Mouse (Mus musculus) liver, postnatal 0 days (tissue): ENCODE data around the gene Esyt1. TPM values are rescaled to one million over a fixed set of nuclear protein-coding genes. Genes with fewer than 3 reads are reported as not detected.

Experiments
- ATAC-seq: fragments of 200-750 bp; cut with Nextera tagmentation; 2 replicates; pipeline ENCODE4 v1.8.0; 2017; ENCODE audit warnings: mild to moderate bottlenecking, moderate library complexity
- DNase-seq: peaks from one replicate; pipeline ENCODE4 v3.0.0-alpha.2; 2016
- H3K27ac ChIP-seq: fragments of 300-500 bp; sonication (generic); 2 replicates; pipeline ENCODE4 v1.5.1; 2014; ENCODE audit warnings: antibody characterized with exemption, moderate library complexity, mild to moderate bottlenecking, low read depth
- H3K27me3 ChIP-seq: fragments of 300-500 bp; sonication (generic); 2 replicates; pipeline ENCODE4 v1.6.1; 2014; ENCODE audit warnings: low read length, control low read depth, mixed read lengths; ENCODE audit not compliant: insufficient read depth
- H3K36me3 ChIP-seq: fragments of 300-500 bp; sonication (generic); replicated peaks from 2 replicates; pipeline ENCODE4 v1.6.1; 2014; ENCODE audit warnings: mild to moderate bottlenecking, control low read depth, low read length, moderate library complexity, mixed read lengths; ENCODE audit not compliant: insufficient read depth
- H3K4me1 ChIP-seq: fragments of 300-500 bp; sonication (generic); 2 replicates; pipeline ENCODE4 v1.6.1; 2014; ENCODE audit warnings: antibody characterized with exemption, mild to moderate bottlenecking, control low read depth; ENCODE audit not compliant: insufficient read depth
- H3K4me2 ChIP-seq: fragments of 300-500 bp; sonication (generic); 2 replicates; pipeline ENCODE4 v1.6.1; 2014; ENCODE audit warnings: low read depth, mild to moderate bottlenecking, low read length, moderate library complexity, mixed read lengths
- H3K4me3 ChIP-seq: fragments of 300-500 bp; sonication (generic); 2 replicates; pipeline ENCODE4 v1.5.1; 2014; ENCODE audit warnings: low read depth, low read length
- H3K9ac ChIP-seq: fragments of 300-500 bp; sonication (generic); replicated peaks from 2 replicates; pipeline ENCODE4 v1.6.1; 2014; ENCODE audit warnings: mild to moderate bottlenecking, moderate library complexity
- H3K9me3 ChIP-seq: fragments of 300-500 bp; sonication (generic); 2 replicates; pipeline ENCODE4 v1.6.1; 2016; ENCODE audit warnings: mild to moderate bottlenecking, control low read depth, low read length, mixed read lengths
- CTCF ChIP-seq: sonication (generic); IDR thresholded peaks from 2 replicates; pipeline ENCODE4 v1.5.1; 2016; ENCODE audit warnings: antibody characterized with exemption, low read depth
- EP300 ChIP-seq: IDR thresholded peaks from 2 replicates; pipeline ENCODE4 v1.6.1; 2016; ENCODE audit warnings: antibody characterized with exemption, low read depth, mild to moderate bottlenecking
- WGBS: fragments of 180-500 bp; shearing (Covaris S2); extraction: QIAGEN DNeasy Blood & Tissue Kit; methylation state at CpG from one replicate; pipeline ENCODE4 v1.1.7; 2014; ENCODE audit not compliant: insufficient replicate concordance; 5-methylcytosine and 5-hydroxymethylcytosine counted together
- polyA plus RNA-seq: library from polyadenylated mRNA; unstranded; fragments of >200 nt; fragmentation: Nextera tagmentation; extraction: Ambion mirVana; gene quantifications from 2 replicates; pipeline ENCODE4 v1.2.1, GENCODE M21; 2015

The Esyt1 gene
- polyA plus RNA-seq, 1 experiment from 2014 or later = 7.6 TPM

DNA sequence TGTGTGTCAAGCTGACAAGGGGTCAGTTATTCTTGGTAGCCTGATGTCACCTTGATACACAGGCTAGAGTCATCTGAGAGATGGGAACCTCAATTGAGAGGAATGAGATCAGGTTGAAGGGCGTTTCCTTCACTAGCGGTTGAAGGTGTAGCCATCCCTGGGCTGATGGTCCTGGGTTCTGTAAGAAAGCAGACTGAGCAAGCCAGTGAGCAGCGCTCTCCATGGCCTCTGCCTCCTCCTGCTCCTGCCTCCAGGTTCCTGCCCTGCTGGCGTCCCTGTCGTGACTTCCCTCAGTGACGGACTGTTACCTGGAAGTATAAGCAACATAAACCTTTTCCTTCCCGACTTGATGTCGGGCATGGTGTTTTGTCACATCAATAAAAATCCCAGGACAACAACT lies 22.1 kb downstream of the Esyt1 start:
- Histone ChIP-seq H3K4me1 (peaks cover 31% of the 10 kb centered on the region), H3K27ac (no peak overlapping the region), H3K4me2 (no peak overlapping the region), H3K4me3 (no peak overlapping the region), H3K27me3 (no peaks in the 10 kb centered on the region), H3K36me3 (no peaks in the 10 kb centered on the region), H3K9ac (no peak overlapping the region), H3K9me3 (no peaks in the 10 kb centered on the region)
- WGBS = 75% methylated on average over 8 of the region's 8 CpGs
- no peak for DNase-seq
- ATAC-seq = no peak
- TF ChIP-seq CTCF (no peak), EP300 (no peak)

DNA sequence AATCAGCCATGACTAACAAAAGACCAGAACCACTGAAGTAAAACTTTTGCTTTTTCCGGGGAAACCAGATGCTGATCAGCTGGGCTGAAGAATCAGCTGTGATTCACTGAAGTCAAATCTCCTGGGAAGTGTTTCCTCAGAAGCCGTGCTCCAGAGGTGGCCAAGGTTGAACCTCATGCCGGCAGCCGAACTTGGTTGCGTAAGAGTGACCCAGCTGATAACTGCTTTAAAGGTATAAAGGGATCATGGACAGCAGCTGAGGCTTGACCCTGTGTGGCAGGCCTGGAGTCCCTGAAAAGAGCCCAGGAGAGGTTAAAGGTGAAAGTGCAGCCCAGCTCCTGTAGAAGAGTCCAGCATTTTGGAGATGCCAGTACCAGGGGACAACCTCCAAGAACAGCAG lies 23.3 kb downstream of the Esyt1 start:
- no peak overlapping the region for H3K9ac ChIP-seq
- TF ChIP-seq CTCF (no peak), EP300 (no peak)
- no peaks in the 10 kb centered on the region for H3K9me3 ChIP-seq
- no peaks in the 10 kb centered on the region for H3K27me3 ChIP-seq
- no peak overlapping the region for H3K4me3 ChIP-seq
- 59% methylated on average over 5 of the region's 5 CpGs for WGBS
- no peak overlapping the region for H3K4me2 ChIP-seq
- H3K36me3 ChIP-seq = no peaks in the 10 kb centered on the region
- no peak for DNase-seq
- peaks cover 37% of the 10 kb centered on the region for H3K4me1 ChIP-seq
- peak overlapping the region; percentile 69 for H3K27ac ChIP-seq
- no peak for ATAC-seq

DNA sequence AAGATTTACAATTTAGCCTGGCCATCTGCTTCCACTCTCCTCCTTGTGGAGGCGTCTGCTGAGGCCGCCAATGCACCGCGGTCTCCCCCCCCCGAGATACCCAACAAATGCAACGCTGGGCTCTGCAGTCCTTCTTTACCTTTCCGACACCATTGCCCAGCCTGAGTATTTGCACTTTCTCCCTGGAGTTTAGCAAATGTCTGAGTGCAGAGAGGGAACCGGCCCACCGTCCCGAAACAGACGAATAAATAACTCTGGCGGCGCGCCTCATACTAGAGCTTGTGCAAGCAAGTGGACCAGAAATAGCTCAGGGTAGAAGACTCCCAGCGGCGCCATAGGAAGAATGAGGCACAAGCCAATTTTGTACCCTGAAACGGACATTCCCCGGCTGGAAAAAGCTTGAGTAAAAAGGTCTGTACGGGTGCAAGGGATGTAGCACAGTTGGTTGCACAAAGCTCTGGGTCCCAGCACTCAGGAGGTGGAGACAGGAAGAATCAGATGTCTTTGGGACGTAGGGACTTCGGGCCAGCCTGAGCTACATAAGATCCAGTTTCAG lies 26.5 kb downstream of the Esyt1 start:
- ATAC-seq (peak; percentile 30), DNase-seq (peak; percentile 57)
- Histone ChIP-seq H3K27ac (peak overlapping the region; percentile 75), H3K4me1 (peaks cover 36% of the 10 kb centered on the region), H3K9me3 (no peaks in the 10 kb centered on the region), H3K4me2 (peak overlapping the region; percentile 80), H3K4me3 (peak overlapping the region; percentile 51), H3K36me3 (no peaks in the 10 kb centered on the region), H3K27me3 (no peaks in the 10 kb centered on the region), H3K9ac (peak overlapping the region; percentile 57)
- TF ChIP-seq EP300 (no peak; the same call in 1 of the 2 replicates), CTCF (no peak)
- WGBS = under 1% methylated on average over 21 of the region's 21 CpGs

DNA sequence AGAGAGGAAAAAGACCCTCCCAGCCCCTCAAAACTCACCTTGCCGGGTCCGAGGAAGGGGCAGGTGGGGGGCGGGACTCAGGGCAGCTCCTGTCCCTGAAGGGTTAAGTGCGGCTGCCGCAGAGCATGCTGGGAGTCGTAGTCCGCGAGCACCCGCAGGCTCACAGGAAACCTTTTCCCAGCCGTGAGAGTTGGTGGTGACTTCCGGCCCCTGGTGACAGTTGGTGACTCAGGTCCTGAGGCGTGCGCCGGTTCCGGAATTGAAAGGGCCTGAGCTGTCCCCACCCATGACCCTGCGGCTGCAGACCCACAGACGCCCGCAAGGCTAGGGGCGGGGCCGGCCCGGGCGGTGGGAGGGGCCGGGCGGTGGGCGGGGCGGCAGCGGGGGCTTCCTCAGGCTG lies 27.1 kb downstream of the Esyt1 start, which contains the start of gene Myl6b:
TSS of gene Myl6b (minus strand) at position 96 of the 400 bp plus-strand sequence.
- WGBS = under 1% methylated on average over 27 of the region's 27 CpGs
- no peaks in the 10 kb centered on the region for H3K9me3 ChIP-seq
- H3K9ac ChIP-seq = peak within 1 kb of the TSS; percentile 57
- H3K36me3 ChIP-seq = no peaks in the 10 kb centered on the region
- no peaks in the 10 kb centered on the region for H3K27me3 ChIP-seq
- H3K4me1 ChIP-seq = peaks cover 34% of the 10 kb centered on the region
- no peak for TF ChIP-seq CTCF
- peak; percentile 70; the same call in 1 of the 2 replicates for TF ChIP-seq EP300
- H3K27ac ChIP-seq = peak within 1 kb of the TSS; percentile 75
- H3K4me3 ChIP-seq = peak within 1 kb of the TSS; percentile 51
- peak; percentile 89 for ATAC-seq
- peak within 1 kb of the TSS; percentile 80 for H3K4me2 ChIP-seq
- DNase-seq = peak; percentile 96

DNA sequence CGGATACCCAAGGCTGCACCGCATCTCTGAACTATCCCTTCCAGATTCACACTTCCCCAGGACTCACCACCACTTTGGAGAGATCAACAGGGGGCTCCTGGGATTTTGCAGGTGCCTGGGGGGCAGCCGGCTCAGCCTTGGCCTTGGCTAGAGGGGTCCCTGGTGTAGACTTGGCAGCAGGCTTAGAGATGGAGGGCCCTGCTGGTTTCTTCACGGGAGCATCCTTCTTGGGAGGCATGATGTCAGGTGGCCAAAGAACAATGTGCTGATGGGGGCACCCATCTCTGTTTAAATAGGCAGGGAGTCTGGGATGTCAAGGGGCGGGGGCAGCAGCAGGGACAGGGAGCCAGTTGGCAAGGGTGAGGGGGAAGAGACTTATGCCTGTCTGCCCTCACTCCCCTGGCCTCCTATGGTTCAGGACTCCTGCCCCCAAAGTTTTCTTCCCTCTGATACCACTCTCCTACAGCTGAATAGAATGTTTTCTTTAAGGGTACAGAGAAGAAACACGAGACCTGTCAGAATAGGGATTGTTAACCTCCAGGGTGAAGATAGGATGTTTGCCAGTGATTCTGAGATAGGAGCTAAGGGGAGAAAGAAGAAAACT lies 28.4 kb downstream of the Esyt1 start:
- WGBS = 66% methylated on average over 6 of the region's 6 CpGs
- no peak for TF ChIP-seq EP300
- TF ChIP-seq CTCF = no peak
- DNase-seq = no peak

DNA sequence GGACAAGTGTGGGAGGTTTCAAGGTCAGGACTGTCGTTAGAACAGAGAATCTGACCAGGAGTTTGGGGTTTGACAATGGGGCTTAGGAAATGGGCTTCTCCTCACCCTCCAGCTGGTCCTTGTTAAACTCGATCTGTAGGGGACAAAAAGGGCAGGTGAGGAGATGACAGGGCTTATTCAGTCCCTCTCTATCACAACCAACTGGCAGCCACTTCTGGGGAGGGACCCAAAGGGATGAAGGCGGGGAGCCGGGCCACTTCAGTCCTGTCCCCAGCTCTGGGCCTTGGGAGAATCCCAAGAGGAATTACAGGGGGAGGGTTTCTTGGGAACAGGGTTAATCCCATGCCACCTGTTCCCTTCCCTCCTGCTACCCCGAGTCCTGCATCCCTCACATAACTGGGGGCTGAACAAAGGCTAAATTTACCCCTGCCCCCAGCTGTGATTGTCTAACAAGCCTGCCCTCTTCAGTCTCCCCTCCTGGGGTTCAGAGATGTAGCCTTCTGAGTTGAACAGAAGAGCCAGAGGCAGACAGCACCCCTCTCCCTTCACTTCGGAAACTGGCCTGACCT lies 29.1 kb downstream of the Esyt1 start:
- Histone ChIP-seq H3K4me3 (no peak overlapping the region), H3K9me3 (no peaks in the 10 kb centered on the region), H3K9ac (no peak overlapping the region), H3K36me3 (peaks cover 4% of the 10 kb centered on the region), H3K4me1 (peaks cover 30% of the 10 kb centered on the region), H3K27ac (no peak overlapping the region), H3K27me3 (no peaks in the 10 kb centered on the region), H3K4me2 (no peak overlapping the region)
- DNase-seq (no peak), ATAC-seq (no peak)
- TF ChIP-seq EP300 (no peak), CTCF (no peak)
- 64% methylated on average over 6 of the region's 6 CpGs for WGBS

More for the DNA sequence above, 28.4 kb downstream of the Esyt1 start:
- Histone ChIP-seq H3K27me3 (no peaks in the 10 kb centered on the region), H3K4me1 (peaks cover 30% of the 10 kb centered on the region), H3K36me3 (no peaks in the 10 kb centered on the region), H3K4me3 (no peak overlapping the region), H3K27ac (no peak overlapping the region), H3K4me2 (no peak overlapping the region), H3K9me3 (no peaks in the 10 kb centered on the region), H3K9ac (no peak overlapping the region)
- ATAC-seq = no peak
